Mouse (Mus musculus): ENCODE results near the gene Cryge.

The Cryge gene

GRCm38 (mm10) chr1:65010153-65010552 is 40.8 kb downstream of the Cryge start:
- DNase-seq: peak; percentile 62 to 70

GRCm38 (mm10) chr1:65005575-65005974 is 45.4 kb downstream of the Cryge start:
- no peak for DNase-seq

GRCm38 (mm10) chr1:65004526-65004925 is 46.4 kb downstream of the Cryge start:
- no peak for DNase-seq
